Mouse (Mus musculus) embryo, embryonic 9.5 days (tissue): ENCODE measurements around the gene Egfl7.

ENCODE experiments used
- DNase-seq: peaks from one replicate; pipeline ENCODE4 v3.0.0-alpha.2; 2017; ENCODE audit errors: extremely low spot score

The Egfl7 gene

GRCm38 (mm10) chr2:26594461-26594933, 14.7 kb downstream of the Egfl7 start:
- DNase-seq = no peak

GRCm38 (mm10) chr2:26594934-26595724, 15.3 kb downstream of the Egfl7 start:
- DNase-seq = no peak

- DNase-seq = no peak
These were observed 16.1 kb downstream of the Egfl7 start for GRCm38 (mm10) chr2:26595725-26596435.

GRCm38 (mm10) chr2:26596898-26597297, 17.1 kb downstream of the Egfl7 start:
- no peak for DNase-seq

- DNase-seq = no peak
These were observed 18.0 kb downstream of the Egfl7 start for GRCm38 (mm10) chr2:26597810-26598209.

- DNase-seq = no peak
These were observed 18.6 kb downstream of the Egfl7 start for GRCm38 (mm10) chr2:26598462-26598861.

GRCm38 (mm10) chr2:26599965-26600364, 20.2 kb downstream of the Egfl7 start:
- no peak for DNase-seq

GRCm38 (mm10) chr2:26600664-26601063, 20.9 kb downstream of the Egfl7 start:
- DNase-seq = no peak

- no peak for DNase-seq
These were observed 21.8 kb downstream of the Egfl7 start for GRCm38 (mm10) chr2:26601595-26601994.

- no peak for DNase-seq
These were observed 22.8 kb downstream of the Egfl7 start for GRCm38 (mm10) chr2:26602631-26603030.

GRCm38 (mm10) chr2:26603159-26603558, 23.3 kb downstream of the Egfl7 start:
- DNase-seq = no peak

- DNase-seq = peak; percentile 78
These were observed 24.2 kb downstream of the Egfl7 start, which contains the start of gene Agpat2 for GRCm38 (mm10) chr2:26603720-26604671. Agpat2 (minus strand) TSS chr2:26604417.

GRCm38 (mm10) chr2:26605331-26605730, 25.5 kb downstream of the Egfl7 start:
- no peak for DNase-seq

GRCm38 (mm10) chr2:26606579-26606978, 26.8 kb downstream of the Egfl7 start:
- DNase-seq = no peak

GRCm38 (mm10) chr2:26607056-26607910, 27.5 kb downstream of the Egfl7 start:
- DNase-seq = no peak

- DNase-seq = no peak
These were observed 29.0 kb downstream of the Egfl7 start for GRCm38 (mm10) chr2:26608781-26609180.

GRCm38 (mm10) chr2:26609261-26609661, 29.4 kb downstream of the Egfl7 start:
- DNase-seq = no peak

- DNase-seq = no peak
These were observed 30.7 kb downstream of the Egfl7 start for GRCm38 (mm10) chr2:26610526-26610925.

- DNase-seq = no peak
These were observed 31.2 kb downstream of the Egfl7 start for GRCm38 (mm10) chr2:26611054-26611453.

GRCm38 (mm10) chr2:26611896-26612295, 32.1 kb downstream of the Egfl7 start:
- DNase-seq = no peak

GRCm38 (mm10) chr2:26614903-26615302, 35.1 kb downstream of the Egfl7 start:
- DNase-seq = no peak
